Mouse (Mus musculus): ENCODE measurements at regions not wholly inside any gene's neighbourhood (a gene's known extent, or its start where the extent isn't known, plus 50 kb on each side); places are given as distances from the start of the nearest gene placed in this dataset.

- no peak overlapping the region for H3K27ac ChIP-seq
- intact Hi-C loops (cut with DNase I) = no loop called here
Observed at GRCm38 (mm10) chr10:99959279-99959678, 56.2 kb upstream of the Kitl start.

GRCm38 (mm10) chr10:99952486-99952885 lies 62.9 kb upstream of the Kitl start:
- DNase-seq (ENCODE audit: extremely low spot score in 1 of 2, low spot score in 2 of 2) = no peak
- no peak overlapping the region for H3K27ac ChIP-seq
- no peak for TF ChIP-seq CTCF (IDR thresholded peaks at IDR 0.05)
- H3K4me3 ChIP-seq = no peak overlapping the region
- intact Hi-C loops (cut with DNase I) = no loop called here

More at GRCm38 (mm10) chr10:99959279-99959678, 56.2 kb upstream of the Kitl start:
- no peak overlapping the region for H3K4me3 ChIP-seq
- no peak for TF ChIP-seq CTCF (IDR thresholded peaks at IDR 0.05)
- no peak for DNase-seq (ENCODE audit: extremely low spot score in 1 of 2, low spot score in 2 of 2)

DNA sequence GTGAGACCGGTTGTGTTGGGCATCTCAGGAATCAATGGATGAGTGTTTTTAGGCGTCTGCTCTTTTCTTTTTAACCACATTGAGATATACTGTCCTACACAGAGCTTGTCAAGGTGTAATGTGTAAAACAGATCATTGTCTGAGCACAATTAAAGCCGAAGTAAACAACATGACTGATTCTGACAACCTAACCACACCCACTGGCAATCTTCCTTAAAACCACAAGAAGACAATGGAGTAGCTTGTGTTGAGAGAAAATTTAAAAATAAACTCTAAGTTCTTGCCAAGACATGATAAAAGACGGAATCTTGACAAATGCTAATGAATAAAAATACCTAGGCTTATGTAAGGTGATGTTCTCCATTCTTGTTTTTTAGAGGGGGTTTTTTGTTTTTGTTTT lies 63.7 kb upstream of the Kitl start:
- intact Hi-C loops (cut with DNase I) = no loop called here
- no peak for TF ChIP-seq CTCF (IDR thresholded peaks at IDR 0.05)
- Histone ChIP-seq H3K4me3 (no peak overlapping the region), H3K27ac (no peak overlapping the region)
- DNase-seq (ENCODE audit: extremely low spot score in 1 of 2, low spot score in 2 of 2) = no peak

DNA sequence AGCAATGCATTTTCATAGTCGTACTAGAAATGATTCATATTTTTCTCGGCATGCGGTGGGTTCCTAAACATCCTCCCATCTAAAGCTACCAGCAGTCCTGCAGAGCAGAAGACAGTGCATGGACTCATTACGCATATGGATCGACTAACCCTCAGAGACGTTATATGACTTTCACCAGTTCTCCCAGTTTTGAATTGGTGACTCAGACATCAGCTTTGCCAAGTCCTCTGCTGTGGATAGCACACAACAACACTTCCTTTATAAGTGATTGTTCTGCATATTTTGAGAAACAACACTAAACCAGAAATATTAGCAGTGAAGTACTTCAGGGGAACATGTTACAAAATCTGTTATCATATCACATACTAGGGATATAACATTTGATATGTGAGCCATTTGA lies 64.1 kb upstream of the Kitl start:
- intact Hi-C loops (cut with DNase I) = no loop called here
- TF ChIP-seq CTCF (IDR thresholded peaks at IDR 0.05) = no peak
- no peak for DNase-seq (ENCODE audit: extremely low spot score in 1 of 2, low spot score in 2 of 2)
- no peak overlapping the region for H3K27ac ChIP-seq
- no peak overlapping the region for H3K4me3 ChIP-seq

DNA sequence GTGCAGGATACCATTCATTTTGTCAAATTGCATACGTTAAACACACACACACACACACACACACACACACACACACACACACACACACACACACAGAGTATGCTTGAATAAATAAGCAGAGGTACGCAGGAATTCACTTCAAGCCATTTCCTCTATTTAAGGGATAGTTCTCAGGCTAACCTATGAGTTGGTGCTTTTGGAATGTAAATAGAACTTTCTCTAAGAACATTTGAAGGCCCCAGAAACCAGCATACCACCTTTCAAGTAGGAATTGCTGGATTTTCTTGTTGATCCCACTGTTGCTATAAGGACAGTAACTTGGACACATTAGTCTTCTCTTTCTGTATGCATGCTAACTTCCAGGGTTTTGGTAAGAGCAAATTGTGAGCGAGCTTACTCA lies 66.7 kb upstream of the Kitl start:
- DNase-seq (ENCODE audit: extremely low spot score in 1 of 2, low spot score in 2 of 2) = no peak
- Histone ChIP-seq H3K27ac (no peak overlapping the region), H3K4me3 (no peak overlapping the region)
- intact Hi-C loops (cut with DNase I) = no loop called here
- TF ChIP-seq CTCF (IDR thresholded peaks at IDR 0.05) = no peak

GRCm38 (mm10) chr10:99945418-99945817 lies 70.0 kb upstream of the Kitl start:
- intact Hi-C loops (cut with DNase I) = no loop called here
- DNase-seq (ENCODE audit: extremely low spot score in 1 of 2, low spot score in 2 of 2) = no peak
- Histone ChIP-seq H3K27ac (no peak overlapping the region), H3K4me3 (no peak overlapping the region)
- TF ChIP-seq CTCF (IDR thresholded peaks at IDR 0.05) = no peak

DNA sequence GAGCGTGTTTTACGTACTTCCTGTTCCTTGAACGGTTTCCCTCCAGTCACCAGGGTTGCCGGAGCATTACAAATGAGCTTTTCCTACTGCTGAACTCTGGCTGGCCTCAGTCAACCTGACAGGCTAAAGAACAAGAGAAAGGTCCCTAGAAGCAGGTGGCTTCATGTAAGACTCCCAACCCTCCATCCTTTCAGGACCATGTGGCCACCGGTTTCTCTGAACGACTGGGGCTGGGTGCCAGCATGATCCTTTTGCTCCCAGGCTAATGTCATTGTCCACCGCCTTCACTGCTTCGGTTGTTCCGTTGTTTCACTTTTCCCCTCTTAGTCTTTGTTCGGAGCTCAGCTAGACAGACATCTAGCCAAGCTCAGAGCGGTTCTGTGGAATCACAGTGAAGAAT lies 73.8 kb upstream of the Kitl start:
- H3K27ac ChIP-seq = no peak overlapping the region
- H3K4me3 ChIP-seq = no peak overlapping the region
- DNase-seq (ENCODE audit: extremely low spot score in 1 of 2, low spot score in 2 of 2) = no peak
- no peak for TF ChIP-seq CTCF (IDR thresholded peaks at IDR 0.05)
- intact Hi-C loops (cut with DNase I) = no loop called here

DNA sequence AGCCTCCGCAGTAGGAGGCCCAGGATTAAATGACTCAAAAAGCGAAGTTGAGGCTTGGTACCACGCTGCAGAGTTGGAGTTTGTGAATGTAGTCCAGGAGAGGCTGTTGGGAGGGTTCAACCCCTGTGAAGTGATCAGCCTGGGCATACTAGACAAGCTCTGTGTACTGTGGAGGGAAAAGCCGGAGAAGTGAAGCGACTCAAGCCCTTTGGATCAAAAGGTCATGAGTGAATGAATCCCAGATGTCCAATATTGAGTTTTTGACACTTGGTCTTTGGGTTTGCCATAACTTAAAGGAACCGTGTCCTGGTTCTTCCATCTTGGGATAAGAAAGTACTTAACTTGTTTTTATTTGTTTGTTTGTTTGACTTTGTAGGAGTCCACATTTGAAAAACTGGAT lies 76.5 kb upstream of the Kitl start:
- H3K27ac ChIP-seq = no peak overlapping the region
- no peak overlapping the region for H3K4me3 ChIP-seq
- intact Hi-C loops (cut with DNase I) = no loop called here
- no peak for TF ChIP-seq CTCF (IDR thresholded peaks at IDR 0.05)
- no peak for DNase-seq (ENCODE audit: extremely low spot score in 1 of 2, low spot score in 2 of 2)

DNA sequence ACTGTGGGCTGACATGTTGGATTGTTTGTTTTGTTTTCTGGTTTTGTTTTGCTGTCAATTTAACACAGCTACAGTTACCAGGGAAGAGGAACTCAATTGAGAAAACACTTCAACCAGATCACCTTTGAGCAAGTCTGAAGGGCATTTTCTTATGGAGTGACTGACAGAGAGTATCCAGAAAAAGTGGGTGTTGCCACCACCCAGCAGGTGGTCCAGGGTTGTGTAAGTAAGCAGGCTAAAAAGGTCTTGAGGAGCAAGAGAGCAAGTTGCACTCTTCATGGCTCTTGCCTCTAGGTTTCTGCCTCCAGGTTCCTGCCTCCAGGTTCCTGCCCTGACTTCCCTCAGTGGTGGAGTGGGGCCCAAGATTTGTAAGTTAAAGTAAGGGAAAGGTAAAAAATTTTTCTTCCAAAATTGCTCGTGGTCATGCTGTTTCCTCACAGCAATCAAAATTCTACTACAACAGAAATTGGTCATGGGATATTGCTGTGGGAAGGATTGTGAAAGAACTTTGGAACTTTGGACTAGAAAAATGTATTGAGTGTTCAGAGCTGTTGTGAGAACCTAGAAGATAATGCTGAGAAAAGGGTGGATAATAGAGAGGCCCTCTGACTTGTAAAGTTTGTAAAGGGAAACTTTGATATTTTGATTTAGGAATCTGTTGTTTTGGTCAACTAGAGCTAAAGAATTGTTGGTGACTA lies 77.4 kb upstream of the Kitl start:
- DNase-seq (ENCODE audit: extremely low spot score in 1 of 2, low spot score in 2 of 2) = no peak
- intact Hi-C loops (cut with DNase I) = no loop called here
- Histone ChIP-seq H3K4me3 (no peak overlapping the region), H3K27ac (no peak overlapping the region)
- TF ChIP-seq CTCF (IDR thresholded peaks at IDR 0.05) = no peak

GRCm38 (mm10) chr10:99929191-99929590 lies 86.2 kb upstream of the Kitl start:
- no peak for TF ChIP-seq CTCF (IDR thresholded peaks at IDR 0.05)
- intact Hi-C loops (cut with DNase I) = no loop called here
- H3K27ac ChIP-seq = no peak overlapping the region
- no peak overlapping the region for H3K4me3 ChIP-seq
- DNase-seq (ENCODE audit: extremely low spot score in 1 of 2, low spot score in 2 of 2) = no peak

DNA sequence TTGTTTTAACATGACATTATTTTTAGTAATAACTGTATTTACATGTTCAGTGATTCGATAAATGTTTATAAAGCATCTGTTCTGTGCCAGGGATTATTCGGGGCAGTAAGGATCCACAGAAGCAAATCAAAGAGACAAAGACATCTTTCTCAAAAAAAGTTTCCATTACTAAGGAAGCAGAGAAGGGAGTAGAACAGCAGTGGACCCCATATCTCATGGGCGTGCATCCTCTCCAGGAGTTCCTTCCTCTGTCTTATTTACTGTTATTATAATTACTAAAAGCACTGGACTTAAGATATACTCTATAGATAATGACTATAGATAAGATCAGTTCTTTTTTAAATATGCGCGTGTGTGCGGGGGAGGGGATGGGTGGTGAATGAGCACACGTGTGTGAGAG lies 87.5 kb upstream of the Kitl start:
- Histone ChIP-seq H3K27ac (no peak overlapping the region), H3K4me3 (no peak overlapping the region)
- no peak for TF ChIP-seq CTCF (IDR thresholded peaks at IDR 0.05)
- intact Hi-C loops (cut with DNase I) = no loop called here
- DNase-seq (ENCODE audit: extremely low spot score in 1 of 2, low spot score in 2 of 2) = no peak

- no peak for TF ChIP-seq CTCF (IDR thresholded peaks at IDR 0.05)
- intact Hi-C loops (cut with DNase I) = no loop called here
Observed at GRCm38 (mm10) chr10:99926327-99926954, 89.0 kb upstream of the Kitl start.

GRCm38 (mm10) chr10:99924541-99924940 lies 90.9 kb upstream of the Kitl start:
- no peak overlapping the region for H3K4me3 ChIP-seq
- no peak overlapping the region for H3K27ac ChIP-seq
- intact Hi-C loops (cut with DNase I) = no loop called here
- no peak for TF ChIP-seq CTCF (IDR thresholded peaks at IDR 0.05)
- no peak for DNase-seq (ENCODE audit: extremely low spot score in 1 of 2, low spot score in 2 of 2)

More at GRCm38 (mm10) chr10:99926327-99926954, 89.0 kb upstream of the Kitl start:
- Histone ChIP-seq H3K4me3 (no peak overlapping the region), H3K27ac (no peak overlapping the region)
- no peak for DNase-seq (ENCODE audit: extremely low spot score in 1 of 2, low spot score in 2 of 2)

Data from left cerebral cortex, adult 2 months (tissue).